Mouse (Mus musculus) spleen, adult 2 months (tissue): ENCODE measurements around the gene Ngef.

Source experiments
- CTCF ChIP-seq: fragments of 200-500 bp; IDR thresholded peaks from 2 replicates; pipeline ENCODE4 v1.5.1; 2011; ENCODE audit warnings: mild to moderate bottlenecking, inconsistent platforms; ENCODE audit not compliant: insufficient read depth, insufficient read length, insufficient replicate concordance; ENCODE audit errors: extremely low read depth
- POLR2A ChIP-seq: fragments of 200-500 bp; IDR thresholded peaks from 2 replicates; pipeline ENCODE4 v1.6.1; 2011; ENCODE audit warnings: low read depth, low read length, inconsistent platforms

DNA sequence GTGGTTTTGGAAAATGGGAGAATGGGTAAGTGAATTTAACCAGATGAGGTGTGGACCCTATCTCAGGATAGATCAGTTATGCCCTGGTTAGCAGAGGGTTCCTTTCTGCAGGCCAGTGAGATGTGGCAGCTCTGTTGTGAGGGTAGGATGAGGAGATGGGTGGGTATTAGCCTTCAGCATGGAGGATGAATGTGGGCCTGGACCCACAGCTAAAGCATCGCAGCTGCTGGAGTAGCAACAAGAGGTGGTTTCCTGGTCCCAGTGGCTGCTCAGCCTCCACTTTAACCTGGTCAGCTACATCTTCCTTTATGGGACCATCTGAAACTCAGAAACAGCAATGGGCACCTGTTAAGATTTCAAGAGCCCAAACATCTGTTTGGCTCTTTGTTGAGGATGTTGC is 117.2 kb downstream of the Ngef start:
- no peak for TF ChIP-seq POLR2A
- TF ChIP-seq CTCF: no peak
